In genomic region chr12:79522374-79522773, GRCm38 (mm10) we compare ENCODE assay signal across 17 mouse cellular contexts.
A peak's percentile ranks its signal among the peaks of the same experiment; 100 is the strongest.
DNase-seq lines count a peak whose midpoint lies in the region; ATAC-seq and TF ChIP-seq lines count a peak whose summit lies in the region.
"Had no signal": no experiment of that assay in that cellular context is flagged by ENCODE, and none has a peak within 500 bp of the region (broad histone marks: within the 10 kb centered on the region; RNA-seq: fewer than 3 reads in every experiment).

No protein-coding gene starts in this region.

- no peak for ATAC-seq in kidney, embryonic 15.5 days (replicated peaks; ENCODE audit: low FRiP score)
- no peak for ATAC-seq in embryonic facial prominence, embryonic 13.5 days (ENCODE audit: insufficient number of reproducible peaks, insufficient read depth, low FRiP score, low TSS enrichment, low read depth)
- no peak for ATAC-seq in megakaryocyte progenitor cell, adult 5-6 weeks (replicated peaks; ENCODE audit: poor library complexity)
- ATAC-seq: activated CD4-positive, CD25-positive, alpha-beta regulatory T cell, adult 4 months; lung, postnatal 0 days had no signal

- H3K9me3 ChIP-seq in kidney, embryonic 15.5 days (replicated peaks): no peaks in the 10 kb centered on the region
- H3K9me3 ChIP-seq in CH12.LX (replicated peaks; ENCODE audit: low read length): no peaks in the 10 kb centered on the region
- H3K9me3 ChIP-seq in embryonic facial prominence, embryonic 13.5 days: no peaks in the 10 kb centered on the region
- H3K9me3 ChIP-seq: limb, embryonic 13.5 days had no signal

- no peaks in the 10 kb centered on the region for H3K79me2 ChIP-seq in CH12.LX (replicated peaks; ENCODE audit: control insufficient read depth, extremely low read depth, insufficient read depth, poor library complexity, severe bottlenecking)

- no peak for TF ChIP-seq RAD21 in CH12.LX (IDR thresholded peaks at IDR 0.05; ENCODE audit: low read depth, low read length)

- H3K27ac ChIP-seq in kidney, embryonic 15.5 days: 0 out of 2 replicates have a peak overlapping the region, but pooled peaks have one; percentile 41
- no peak overlapping the region for H3K27ac ChIP-seq in CH12.LX (ENCODE audit: insufficient read depth, low read depth)
- H3K27ac ChIP-seq in embryonic facial prominence, embryonic 13.5 days: peak overlapping the region; percentile 41; the same call in 1 of the 2 replicates
- H3K27ac ChIP-seq: limb, embryonic 13.5 days had no signal

- 27% methylated on average over 1 of the region's 1 CpGs for WGBS in kidney, embryonic 15.5 days
- WGBS in embryonic facial prominence, embryonic 13.5 days: 15% methylated on average over 1 of the region's 1 CpGs

- TF ChIP-seq EP300 in CH12.LX (IDR thresholded peaks at IDR 0.05; ENCODE audit: low read length): peak; percentile 74

- no peak overlapping the region for H3K4me2 ChIP-seq in kidney, embryonic 15.5 days
- 0 out of 2 replicates have a peak overlapping the region, but pooled peaks have one; percentile 13 for H3K4me2 ChIP-seq in CH12.LX (ENCODE audit: insufficient read depth, low read depth, poor library complexity, severe bottlenecking)
- H3K4me2 ChIP-seq in embryonic facial prominence, embryonic 13.5 days: no peak overlapping the region
- H3K4me2 ChIP-seq: limb, embryonic 13.5 days; midbrain, embryonic 11.5 days had no signal

- dilution Hi-C loops in CH12.LX (cut with MboI; ENCODE audit: extremely low pct_ligation_motif_present, extremely low pct_unique_long_range_greater_than_20kb, low sequenced_read_pairs): no loop called here

- no peak for DNase-seq in kidney, postnatal 14 days
- peak; percentile 25 for DNase-seq in CH12.LX (ENCODE audit: extremely low read depth)
- peak; percentile 15 for DNase-seq in induced T-regulatory cell, adult 2 months (ENCODE audit: low read depth)
- DNase-seq in left cerebral cortex, adult 9 months (ENCODE audit: low spot score in 2 of 2): no peak
- no peak for DNase-seq in left cerebral cortex, adult 8-10 months (ENCODE audit: low spot score in 2 of 2)
- DNase-seq: adrenal gland, postnatal 36 days; cerebellum, adult 11-12 months; heart, postnatal 10 days; kidney, adult 9 months; layer of hippocampus, adult 9-11 months had no signal

- H3K9ac ChIP-seq in kidney, embryonic 15.5 days: no peak overlapping the region
- H3K9ac ChIP-seq in CH12.LX (ENCODE audit: insufficient read depth, low read depth): no peak overlapping the region
- no peak overlapping the region for H3K9ac ChIP-seq in embryonic facial prominence, embryonic 13.5 days
- H3K9ac ChIP-seq: limb, embryonic 13.5 days had no signal

- peaks cover 16% of the 10 kb centered on the region; the same call in 1 of the 2 replicates for H3K4me1 ChIP-seq in kidney, embryonic 15.5 days
- H3K4me1 ChIP-seq in CH12.LX (ENCODE audit: control insufficient read depth in 1 of 2, insufficient read depth in 2 of 2): peaks cover 3 to 11% of the 10 kb centered on the region in 2 experiments; a peak in 3 of 4 replicates
- peaks cover 25% of the 10 kb centered on the region for H3K4me1 ChIP-seq in embryonic facial prominence, embryonic 13.5 days

- H3K27me3 ChIP-seq in kidney, embryonic 15.5 days: no peaks in the 10 kb centered on the region
- no peaks in the 10 kb centered on the region for H3K27me3 ChIP-seq in CH12.LX (replicated peaks)
- no peaks in the 10 kb centered on the region for H3K27me3 ChIP-seq in embryonic facial prominence, embryonic 13.5 days
- H3K27me3 ChIP-seq: limb, embryonic 13.5 days had no signal

- in situ Hi-C loops in CH12.LX (cut with MboI; ENCODE audit: low pct_ligation_motif_present, low pct_unique_long_range_greater_than_20kb, low sequenced_read_pairs): no loop called here

- TF ChIP-seq POLR2A in CH12.LX (IDR thresholded peaks at IDR 0.05; ENCODE audit: low read depth, low read length): no peak

- no peak overlapping the region for H3K4me3 ChIP-seq in kidney, embryonic 15.5 days (replicated peaks)
- H3K4me3 ChIP-seq in CH12.LX (replicated peaks in 1 of 3; ENCODE audit: low read depth in 2 of 3, low read length in 2 of 3, poor library complexity in 1 of 3): no peak overlapping the region
- H3K4me3 ChIP-seq in embryonic facial prominence, embryonic 13.5 days: no peak overlapping the region
- H3K4me3 ChIP-seq: limb, embryonic 13.5 days had no signal

- no peaks in the 10 kb centered on the region for H3K36me3 ChIP-seq in kidney, embryonic 15.5 days
- peaks cover 0 to 5% of the 10 kb centered on the region in 2 experiments for H3K36me3 ChIP-seq in CH12.LX (replicated peaks in 1 of 2; ENCODE audit: control insufficient read depth in 1 of 2, insufficient read depth in 1 of 2, low read length in 1 of 2)
- no peaks in the 10 kb centered on the region for H3K36me3 ChIP-seq in embryonic facial prominence, embryonic 13.5 days
- H3K36me3 ChIP-seq: limb, embryonic 13.5 days had no signal

- no peak for TF ChIP-seq CTCF in CH12.LX (conservative IDR thresholded peaks at IDR 0.05 in 1 of 2, IDR thresholded peaks at IDR 0.05 in 1 of 2; ENCODE audit: low read depth in 2 of 2, low read length in 2 of 2)

TF ChIP-seq in CH12.LX, 34 proteins besides CTCF, POLR2A, EP300 and RAD21:
- TF ChIP-seq RCOR1 (conservative IDR thresholded peaks at IDR 0.05; ENCODE audit: low read depth, low read length) (peak; percentile 40; the same call in 1 of the 2 replicates), BHLHE40 (IDR thresholded peaks at IDR 0.05; ENCODE audit: low read depth, low read length) (peak; percentile 71), ETS1 (conservative IDR thresholded peaks at IDR 0.05; ENCODE audit: low read depth, low read length) (peak; percentile 55), TBP (conservative IDR thresholded peaks at IDR 0.05; ENCODE audit: low read depth, low read length) (no peak), CHD2 (IDR thresholded peaks at IDR 0.05; ENCODE audit: low read length) (0 out of 2 replicates have a peak, but pooled peaks have one; percentile 20), JUND (conservative IDR thresholded peaks at IDR 0.05; ENCODE audit: low read depth, low read length) (peak; percentile 78), TCF12 (IDR thresholded peaks at IDR 0.05; ENCODE audit: low read depth, low read length) (peak; percentile 51; the same call in 1 of the 2 replicates), MEF2A (IDR thresholded peaks at IDR 0.05; ENCODE audit: borderline replicate concordance, low read depth, low read length) (0 out of 2 replicates have a peak, but pooled peaks have one; percentile 39), POLR2AphosphoS2 (IDR thresholded peaks at IDR 0.05; ENCODE audit: low read depth, low read length) (no peak), PAX5 (IDR thresholded peaks at IDR 0.05; ENCODE audit: low read length) (no peak), MYC (IDR thresholded peaks at IDR 0.05; ENCODE audit: low read depth, low read length) (0 out of 2 replicates have a peak, but pooled peaks have one; percentile 33), JUN (IDR thresholded peaks at IDR 0.05; ENCODE audit: insufficient read depth, low read depth, low read length) (peak; percentile 41; the same call in 1 of the 2 replicates), ZKSCAN1 (IDR thresholded peaks at IDR 0.05; ENCODE audit: borderline replicate concordance, low read depth, low read length) (no peak), ZNF384 (IDR thresholded peaks at IDR 0.05; ENCODE audit: low read depth, low read length) (no peak), KAT2A (IDR thresholded peaks at IDR 0.05; ENCODE audit: insufficient replicate concordance, low read length) (no peak), MAFK (IDR thresholded peaks at IDR 0.05; ENCODE audit: insufficient replicate concordance, low read length) (0 out of 2 replicates have a peak, but pooled peaks have one; percentile 31), GABPA (IDR thresholded peaks at IDR 0.05; ENCODE audit: insufficient replicate concordance, low read depth, low read length) (no peak), IRF4 (IDR thresholded peaks at IDR 0.05; ENCODE audit: low read depth, low read length) (peak; percentile 87), MAX (IDR thresholded peaks at IDR 0.05; ENCODE audit: low read length) (0 out of 2 replicates have a peak, but pooled peaks have one; percentile 22), NRF1 (IDR thresholded peaks at IDR 0.05; ENCODE audit: low read depth, low read length) (no peak), USF2 (conservative IDR thresholded peaks at IDR 0.05; ENCODE audit: low read depth, low read length) (no peak), MXI1 (IDR thresholded peaks at IDR 0.05; ENCODE audit: low read depth, low read length) (peak; percentile 23; the same call in 1 of the 2 replicates), SIN3A (IDR thresholded peaks at IDR 0.05; ENCODE audit: low read length) (no peak), MAZ (IDR thresholded peaks at IDR 0.05; ENCODE audit: low read depth, low read length) (no peak), E2F4 (IDR thresholded peaks at IDR 0.05; ENCODE audit: insufficient replicate concordance, low read depth, low read length) (no peak), NELFE (IDR thresholded peaks at IDR 0.05; ENCODE audit: low read depth, low read length) (no peak)

Comparison
In these comparisons a context has a peak if more than half of its experiments do, and no peak if none do; other contexts are left out.
1. DNase-seq: peak in CH12.LX (single experiment) and induced T-regulatory cell, adult 2 months (single experiment); none in kidney, postnatal 14 days (single experiment), left cerebral cortex, adult 9 months (0 of 2) and left cerebral cortex, adult 8-10 months (0 of 2).